Comparison of ENCODE assay signal across 12 mouse cellular contexts in the genomic region with DNA sequence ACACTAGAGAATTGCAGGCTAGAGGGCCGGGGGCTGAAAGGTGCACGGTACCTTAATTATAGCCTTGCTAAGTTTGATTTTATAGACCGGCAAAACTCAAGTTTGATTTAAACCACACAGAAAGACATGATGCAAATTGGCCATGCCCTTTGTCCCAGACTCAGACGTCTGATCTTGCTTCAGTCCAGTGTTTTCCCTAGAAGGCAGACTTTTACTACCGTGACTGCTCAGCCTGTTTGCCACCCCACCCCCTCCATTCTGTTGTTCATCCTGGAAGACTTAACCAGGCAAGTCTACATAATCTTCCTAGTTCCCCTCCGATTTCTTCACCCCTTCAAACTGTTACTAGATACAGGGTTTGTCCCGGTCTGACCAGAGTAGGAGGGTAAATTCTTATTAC. TPM values are rescaled to one million over a fixed set of nuclear protein-coding genes. Genes with fewer than 3 reads are reported as not detected.
DNase-seq lines count a peak whose midpoint lies in the region; ATAC-seq lines count a peak whose summit lies in the region.
"Had no signal": no experiment of that assay in that cellular context is flagged by ENCODE, and none has a peak within 500 bp of the region (broad histone marks: within the 10 kb centered on the region; RNA-seq: fewer than 3 reads in every experiment).

No protein-coding gene starts in this region.

- H3K36me3 ChIP-seq in heart, embryonic 12.5 days = peaks cover 17% of the 10 kb centered on the region
- H3K36me3 ChIP-seq in lung, embryonic 16.5 days (ENCODE audit: control insufficient read depth, insufficient read depth, low read length) = peaks cover 14% of the 10 kb centered on the region
- H3K36me3 ChIP-seq in stomach, embryonic 16.5 days (ENCODE audit: control insufficient read depth, insufficient read depth, low read length) = peaks cover 8% of the 10 kb centered on the region
- no peaks in the 10 kb centered on the region for H3K36me3 ChIP-seq in hindbrain, embryonic 14.5 days (replicated peaks; ENCODE audit: control insufficient read depth, insufficient read depth)
- H3K36me3 ChIP-seq: midbrain, embryonic 12.5 days had no signal

- 53% methylated on average over 7 of the region's 7 CpGs for WGBS in heart, embryonic 12.5 days
- WGBS in lung, embryonic 16.5 days = 42% methylated on average over 7 of the region's 7 CpGs
- 39% methylated on average over 7 of the region's 7 CpGs for WGBS in stomach, embryonic 16.5 days
- WGBS in hindbrain, embryonic 14.5 days = 47% methylated on average over 7 of the region's 7 CpGs

- H3K27ac ChIP-seq in heart, embryonic 12.5 days (ENCODE audit: poor library complexity, severe bottlenecking) = peak overlapping the region; percentile 14; the same call in 1 of the 2 replicates
- H3K27ac ChIP-seq in lung, embryonic 16.5 days (ENCODE audit: low read length) = no peak overlapping the region
- peak overlapping the region; percentile 0; the same call in 1 of the 2 replicates for H3K27ac ChIP-seq in stomach, embryonic 16.5 days (ENCODE audit: low read length)
- no peak overlapping the region for H3K27ac ChIP-seq in hindbrain, embryonic 14.5 days
- H3K27ac ChIP-seq: midbrain, embryonic 12.5 days had no signal

- no peaks in the 10 kb centered on the region for H3K27me3 ChIP-seq in heart, embryonic 12.5 days (replicated peaks)
- no peaks in the 10 kb centered on the region for H3K27me3 ChIP-seq in lung, embryonic 16.5 days (ENCODE audit: control insufficient read depth, insufficient read depth, low read depth, low read length)
- H3K27me3 ChIP-seq in stomach, embryonic 16.5 days (ENCODE audit: control insufficient read depth, insufficient read depth, low read length) = no peaks in the 10 kb centered on the region
- peaks cover 3% of the 10 kb centered on the region; the same call in 1 of the 2 replicates for H3K27me3 ChIP-seq in hindbrain, embryonic 14.5 days (ENCODE audit: control insufficient read depth, insufficient read depth, low read length)

- H3K9ac ChIP-seq in heart, embryonic 12.5 days = no peak overlapping the region
- peak overlapping the region; percentile 43 for H3K9ac ChIP-seq in lung, embryonic 16.5 days (ENCODE audit: low read length)
- no peak overlapping the region for H3K9ac ChIP-seq in stomach, embryonic 16.5 days (ENCODE audit: low read length)
- no peak overlapping the region for H3K9ac ChIP-seq in hindbrain, embryonic 14.5 days
- H3K9ac ChIP-seq: midbrain, embryonic 12.5 days had no signal

- no peak overlapping the region for H3K4me3 ChIP-seq in heart, embryonic 12.5 days
- H3K4me3 ChIP-seq in lung, embryonic 16.5 days (ENCODE audit: low read length) = 0 out of 2 replicates have a peak overlapping the region, but pooled peaks have one; percentile 6
- no peak overlapping the region for H3K4me3 ChIP-seq in stomach, embryonic 16.5 days (replicated peaks; ENCODE audit: low read length)
- no peak overlapping the region for H3K4me3 ChIP-seq in hindbrain, embryonic 14.5 days (replicated peaks; ENCODE audit: low read length)

- H3K4me2 ChIP-seq in heart, embryonic 12.5 days = peak overlapping the region; percentile 87
- H3K4me2 ChIP-seq in lung, embryonic 16.5 days (ENCODE audit: low read depth, low read length) = peak overlapping the region; percentile 19
- no peak overlapping the region; the same call in 1 of the 2 replicates for H3K4me2 ChIP-seq in stomach, embryonic 16.5 days (ENCODE audit: low read depth, low read length)
- no peak overlapping the region for H3K4me2 ChIP-seq in hindbrain, embryonic 14.5 days (replicated peaks)

- H3K9me3 ChIP-seq in heart, embryonic 12.5 days (replicated peaks) = no peaks in the 10 kb centered on the region
- no peaks in the 10 kb centered on the region for H3K9me3 ChIP-seq in lung, embryonic 16.5 days (ENCODE audit: control insufficient read depth, low read length)
- no peaks in the 10 kb centered on the region for H3K9me3 ChIP-seq in stomach, embryonic 16.5 days (replicated peaks; ENCODE audit: control insufficient read depth, low read length)
- no peaks in the 10 kb centered on the region for H3K9me3 ChIP-seq in hindbrain, embryonic 14.5 days (ENCODE audit: control insufficient read depth, low read length)
- H3K9me3 ChIP-seq: midbrain, embryonic 12.5 days had no signal

- DNase-seq in heart, adult 9 months (ENCODE audit: low spot score in 2 of 2) = no peak
- DNase-seq in lung, postnatal 36 days = no peak
- peak; percentile 43 for DNase-seq in kidney, postnatal 10 days
- no peak for DNase-seq in cerebellum, adult 11 months
- no peak for DNase-seq in hindbrain, embryonic 14.5 days (ENCODE audit: low spot score)
- DNase-seq: retina, postnatal 1 day had no signal

- peaks cover 39% of the 10 kb centered on the region for H3K4me1 ChIP-seq in heart, embryonic 12.5 days (replicated peaks)
- H3K4me1 ChIP-seq in lung, embryonic 16.5 days (replicated peaks; ENCODE audit: control insufficient read depth, insufficient read depth, low read length) = peaks cover 56% of the 10 kb centered on the region
- peaks cover 41% of the 10 kb centered on the region for H3K4me1 ChIP-seq in stomach, embryonic 16.5 days (ENCODE audit: control insufficient read depth, insufficient read depth, low read length)
- H3K4me1 ChIP-seq in hindbrain, embryonic 14.5 days (replicated peaks; ENCODE audit: control insufficient read depth, insufficient read depth, low read length) = peaks cover 19% of the 10 kb centered on the region; the same call in 1 of the 2 replicates

- ATAC-seq in heart, embryonic 12.5 days (ENCODE audit: insufficient number of reproducible peaks, low FRiP score) = no peak
- ATAC-seq in lung, embryonic 16.5 days (ENCODE audit: low read depth) = no peak
- no peak for ATAC-seq in stomach, embryonic 16.5 days (ENCODE audit: insufficient read depth, low FRiP score)
- no peak for ATAC-seq in hindbrain, embryonic 14.5 days (ENCODE audit: low FRiP score)
- ATAC-seq: activated CD4-positive, CD25-positive, alpha-beta regulatory T cell, adult 4 months; lung, postnatal 0 days had no signal

RNA-seq across cellular contexts. Expression of a gene that starts 1.5 kb away (rescaled TPM):
- polyA plus RNA-seq in heart, embryonic 12.5 days (2016; fragmentation: Nextera tagmentation; extraction: Ambion mirVana) = 107 TPM in 2 replicates
- polyA plus RNA-seq in lung, embryonic 16.5 days (2015; fragmentation: Nextera tagmentation; extraction: Ambion mirVana) = 182 and 188 TPM in 2 replicates
- 52.8 and 56.1 TPM in 2 replicates for polyA plus RNA-seq in stomach, embryonic 16.5 days (2015; fragmentation: Nextera tagmentation; extraction: Ambion mirVana)
- polyA plus RNA-seq in hindbrain, embryonic 14.5 days (2014; fragmentation: Nextera tagmentation; extraction: Ambion mirVana) = 15.4 and 16.5 TPM in 2 replicates

Comparison
In these comparisons a context has a peak if more than half of its experiments do, and no peak if none do; other contexts are left out.
1. H3K27ac ChIP-seq: peak in heart, embryonic 12.5 days (single experiment) and stomach, embryonic 16.5 days (single experiment); none in lung, embryonic 16.5 days (single experiment) and hindbrain, embryonic 14.5 days (single experiment).
2. H3K4me2 ChIP-seq: peak in heart, embryonic 12.5 days (single experiment) and lung, embryonic 16.5 days (single experiment); none in stomach, embryonic 16.5 days (single experiment) and hindbrain, embryonic 14.5 days (single experiment).